Mouse (Mus musculus): ENCODE data around the gene Col23a1. TPM values are rescaled to one million over a fixed set of nuclear protein-coding genes. Genes with fewer than 3 reads are reported as not detected.

The Col23a1 gene
- polyA plus RNA-seq, 1 experiment = 5.3 TPM

DNA sequence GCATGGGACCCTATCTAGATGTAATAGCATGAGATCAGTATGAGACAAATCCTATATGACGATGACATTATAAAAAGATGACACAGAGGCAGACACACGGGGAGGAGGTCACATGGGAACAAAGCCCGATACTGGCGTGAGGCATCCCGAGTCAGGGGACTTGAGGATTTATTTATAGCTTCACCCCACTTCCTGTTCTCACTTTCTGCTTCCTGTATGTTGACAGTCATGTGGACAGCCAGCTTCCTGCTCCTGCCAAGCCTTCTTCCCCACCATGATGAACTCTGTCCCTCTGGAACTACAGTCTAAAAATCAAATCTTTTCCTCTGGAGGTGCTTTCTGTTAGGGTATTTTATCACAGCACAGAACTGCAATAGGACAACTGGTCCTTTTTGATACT, 77.6 kb downstream of the Col23a1 start:
- Histone ChIP-seq H3K4me3 (replicated peaks; ENCODE audit: insufficient read depth, low read depth, low read length) (no peak overlapping the region), H3K27me3 (ENCODE audit: control insufficient read depth, insufficient read depth, low read length) (no peaks in the 10 kb centered on the region), H3K27ac (ENCODE audit: insufficient read depth, low read length) (no peak overlapping the region), H3K4me1 (ENCODE audit: control insufficient read depth, insufficient read depth, low read length) (no peaks in the 10 kb centered on the region)
- WGBS = 81% methylated on average over 5 of the region's 5 CpGs
- no peak for DNase-seq
- TF ChIP-seq CTCF (IDR thresholded peaks at IDR 0.05; ENCODE audit: borderline replicate concordance, insufficient read depth, low read depth, low read length) (no peak), POLR2A (IDR thresholded peaks at IDR 0.05; ENCODE audit: borderline replicate concordance, insufficient read depth, low read length) (no peak)

DNA sequence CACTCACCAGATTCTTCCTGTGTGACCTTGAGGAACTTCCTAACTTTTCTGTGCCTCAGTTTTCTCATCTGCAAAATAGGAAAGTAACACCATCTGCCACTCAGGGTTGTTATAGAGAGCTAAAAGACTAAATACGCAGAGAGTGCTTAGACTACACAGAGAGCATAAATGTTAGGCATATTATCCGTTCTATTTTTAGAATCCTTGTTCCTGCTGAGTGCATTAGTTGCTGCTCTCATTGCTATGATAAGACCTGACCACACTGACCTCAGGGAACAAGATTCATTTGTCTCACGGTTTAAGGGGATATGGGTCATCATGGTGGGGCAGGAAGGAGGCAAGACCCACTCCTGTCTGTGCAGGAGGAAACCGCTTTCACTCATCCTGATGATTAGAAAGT, 80.6 kb downstream of the Col23a1 start:
- WGBS = 65% methylated on average over 4 of the region's 4 CpGs

DNA sequence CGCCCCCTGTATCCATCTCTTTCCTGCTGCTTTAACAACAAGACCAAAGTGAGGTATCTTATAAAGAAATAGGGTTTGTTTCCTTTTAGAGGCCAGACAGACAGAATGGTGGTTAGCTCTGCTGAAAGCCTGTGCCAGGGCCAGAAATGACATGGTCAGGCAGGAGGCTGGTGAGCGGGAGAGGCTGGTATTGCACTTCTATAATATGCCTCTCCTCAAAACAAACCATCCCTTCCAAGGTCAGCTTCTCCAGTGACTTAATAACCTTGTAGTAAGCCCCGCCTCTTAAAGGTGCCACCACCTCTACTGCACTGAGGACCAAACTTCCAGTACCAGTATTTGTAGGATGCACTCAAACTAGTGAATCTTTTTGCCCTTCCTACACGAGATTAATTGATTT, 81.6 kb downstream of the Col23a1 start:
- no peak overlapping the region for H3K4me3 ChIP-seq (replicated peaks; ENCODE audit: insufficient read depth, low read depth, low read length)
- H3K4me1 ChIP-seq (ENCODE audit: control insufficient read depth, insufficient read depth, low read length) = no peaks in the 10 kb centered on the region
- 78% methylated on average over 4 of the region's 4 CpGs for WGBS
- TF ChIP-seq POLR2A (IDR thresholded peaks at IDR 0.05; ENCODE audit: borderline replicate concordance, insufficient read depth, low read length) = no peak
- TF ChIP-seq CTCF (IDR thresholded peaks at IDR 0.05; ENCODE audit: borderline replicate concordance, insufficient read depth, low read depth, low read length) = no peak
- no peak overlapping the region for H3K27ac ChIP-seq (ENCODE audit: insufficient read depth, low read length)
- no peaks in the 10 kb centered on the region for H3K27me3 ChIP-seq (ENCODE audit: control insufficient read depth, insufficient read depth, low read length)
- no peak for DNase-seq

More for the DNA sequence above, 80.6 kb downstream of the Col23a1 start:
- peak in 1 of 2 experiments; percentile 0 for DNase-seq
- TF ChIP-seq CTCF (IDR thresholded peaks at IDR 0.05; ENCODE audit: borderline replicate concordance, insufficient read depth, low read depth, low read length) (no peak), POLR2A (IDR thresholded peaks at IDR 0.05; ENCODE audit: borderline replicate concordance, insufficient read depth, low read length) (no peak)
- Histone ChIP-seq H3K27me3 (ENCODE audit: control insufficient read depth, insufficient read depth, low read length) (no peaks in the 10 kb centered on the region), H3K4me1 (ENCODE audit: control insufficient read depth, insufficient read depth, low read length) (no peaks in the 10 kb centered on the region), H3K4me3 (replicated peaks; ENCODE audit: insufficient read depth, low read depth, low read length) (no peak overlapping the region), H3K27ac (ENCODE audit: insufficient read depth, low read length) (no peak overlapping the region)

DNA sequence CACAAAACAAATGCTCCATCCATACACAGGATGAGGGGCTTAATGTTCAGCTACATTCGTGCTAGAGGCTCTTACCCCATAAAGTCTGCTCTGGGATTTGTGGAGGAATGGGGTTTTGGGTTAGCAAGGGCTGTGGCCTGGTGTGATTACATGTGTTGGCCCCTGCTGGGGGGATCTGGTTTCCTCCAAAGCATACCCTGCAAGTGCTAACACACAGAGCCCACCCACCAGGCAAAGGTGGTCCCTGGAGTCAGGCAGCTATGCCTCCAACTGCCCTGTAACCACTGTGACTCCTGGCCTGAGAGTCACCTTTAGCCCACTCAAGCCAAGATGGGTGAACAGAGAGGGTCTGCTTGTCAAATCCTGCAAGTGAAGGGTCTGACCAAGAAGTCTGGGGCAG, 82.2 kb downstream of the Col23a1 start:
- 83% methylated on average over 1 of the region's 1 CpGs for WGBS
- Histone ChIP-seq H3K27ac (ENCODE audit: insufficient read depth, low read length) (no peak overlapping the region), H3K4me1 (ENCODE audit: control insufficient read depth, insufficient read depth, low read length) (no peaks in the 10 kb centered on the region), H3K4me3 (replicated peaks; ENCODE audit: insufficient read depth, low read depth, low read length) (no peak overlapping the region), H3K27me3 (ENCODE audit: control insufficient read depth, insufficient read depth, low read length) (no peaks in the 10 kb centered on the region)
- no peak for DNase-seq
- TF ChIP-seq POLR2A (IDR thresholded peaks at IDR 0.05; ENCODE audit: borderline replicate concordance, insufficient read depth, low read length) (no peak), CTCF (IDR thresholded peaks at IDR 0.05; ENCODE audit: borderline replicate concordance, insufficient read depth, low read depth, low read length) (no peak)

DNA sequence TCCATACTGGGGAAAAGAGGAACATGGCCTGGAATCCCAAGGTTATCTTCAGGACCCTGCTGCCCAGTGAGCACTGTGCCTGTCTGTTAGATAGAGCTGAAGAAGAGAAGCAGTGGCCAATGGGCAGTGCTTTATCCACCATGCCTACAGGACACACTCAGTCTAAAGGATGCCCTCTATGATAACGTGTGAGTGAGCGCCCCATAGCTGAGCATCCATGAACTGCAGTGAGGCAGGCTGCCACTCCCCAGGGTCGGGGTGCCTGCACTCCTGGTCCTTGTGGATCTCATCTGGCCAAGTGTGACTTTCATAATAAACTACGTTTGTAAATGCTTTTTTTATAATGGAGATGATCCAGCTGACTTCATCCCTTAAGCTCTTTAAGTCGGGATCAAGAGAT, 87.5 kb downstream of the Col23a1 start:
- 67% methylated on average over 5 of the region's 5 CpGs for WGBS
- H3K27me3 ChIP-seq (ENCODE audit: control insufficient read depth, insufficient read depth, low read length) = no peaks in the 10 kb centered on the region
- no peaks in the 10 kb centered on the region for H3K4me1 ChIP-seq (ENCODE audit: control insufficient read depth, insufficient read depth, low read length)
- TF ChIP-seq POLR2A (IDR thresholded peaks at IDR 0.05; ENCODE audit: borderline replicate concordance, insufficient read depth, low read length) (no peak), CTCF (IDR thresholded peaks at IDR 0.05; ENCODE audit: borderline replicate concordance, insufficient read depth, low read depth, low read length) (no peak)
- peak in 1 of 2 experiments; percentile 3 for DNase-seq
- H3K4me3 ChIP-seq (replicated peaks; ENCODE audit: insufficient read depth, low read depth, low read length) = no peak overlapping the region
- no peak overlapping the region for H3K27ac ChIP-seq (ENCODE audit: insufficient read depth, low read length)

DNA sequence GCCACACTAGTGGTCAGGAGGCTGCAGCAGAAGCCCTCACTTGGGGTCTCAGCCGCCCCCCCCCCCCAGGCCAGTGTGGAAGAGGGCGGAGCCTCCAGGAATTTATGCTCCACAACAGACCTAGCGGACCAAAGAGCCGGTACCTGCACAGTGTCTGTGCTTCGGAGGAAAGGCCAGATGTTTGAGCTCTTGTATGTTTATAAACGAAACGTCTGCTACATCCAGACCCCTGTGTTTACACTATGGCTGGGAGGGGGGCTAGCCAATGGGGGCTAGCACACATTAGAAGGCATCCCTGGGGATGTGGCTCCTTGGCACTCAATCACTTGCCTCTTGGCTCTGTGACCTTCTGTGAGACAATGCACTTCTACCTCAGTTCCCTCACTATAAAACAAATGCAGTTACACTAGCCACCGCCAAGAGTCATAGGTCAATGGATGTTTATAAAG, 99.2 kb downstream of the Col23a1 start:
- no peak for TF ChIP-seq CTCF (IDR thresholded peaks at IDR 0.05; ENCODE audit: borderline replicate concordance, insufficient read depth, low read depth, low read length)
- Histone ChIP-seq H3K27ac (ENCODE audit: insufficient read depth, low read length) (no peak overlapping the region), H3K27me3 (ENCODE audit: control insufficient read depth, insufficient read depth, low read length) (no peaks in the 10 kb centered on the region), H3K4me1 (ENCODE audit: control insufficient read depth, insufficient read depth, low read length) (peaks cover 12% of the 10 kb centered on the region), H3K4me3 (replicated peaks; ENCODE audit: insufficient read depth, low read depth, low read length) (no peak overlapping the region)
- DNase-seq = no peak
- 69% methylated on average over 8 of the region's 8 CpGs for WGBS

DNA sequence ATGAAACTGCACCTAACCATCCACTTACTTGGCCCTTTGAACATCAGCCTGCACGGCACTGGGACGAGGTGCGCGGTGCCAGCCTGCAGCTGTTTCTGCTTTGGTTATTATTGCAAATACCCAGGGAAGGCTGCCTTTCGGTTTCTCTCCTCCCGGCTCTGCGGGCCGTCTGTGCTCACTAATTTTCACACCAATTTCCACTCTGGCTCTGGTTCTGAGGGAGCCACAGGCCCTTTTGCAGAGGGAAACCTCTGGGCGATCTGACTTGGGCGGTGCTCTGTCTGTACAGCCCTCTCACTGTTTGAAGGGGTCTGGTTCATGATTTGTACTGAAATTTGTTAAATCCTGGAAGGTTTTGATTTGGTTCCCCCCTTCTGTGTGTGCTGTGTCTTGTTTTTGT, 100.0 kb downstream of the Col23a1 start:
- DNase-seq = no peak
- Histone ChIP-seq H3K27ac (ENCODE audit: insufficient read depth, low read length) (no peak overlapping the region), H3K4me1 (ENCODE audit: control insufficient read depth, insufficient read depth, low read length) (peaks cover 12% of the 10 kb centered on the region), H3K27me3 (ENCODE audit: control insufficient read depth, insufficient read depth, low read length) (no peaks in the 10 kb centered on the region), H3K4me3 (replicated peaks; ENCODE audit: insufficient read depth, low read depth, low read length) (no peak overlapping the region)
- WGBS = 79% methylated on average over 10 of the region's 10 CpGs
- TF ChIP-seq CTCF (IDR thresholded peaks at IDR 0.05; ENCODE audit: borderline replicate concordance, insufficient read depth, low read depth, low read length) = no peak
- no peak for TF ChIP-seq POLR2A (IDR thresholded peaks at IDR 0.05; ENCODE audit: borderline replicate concordance, insufficient read depth, low read length)

DNA sequence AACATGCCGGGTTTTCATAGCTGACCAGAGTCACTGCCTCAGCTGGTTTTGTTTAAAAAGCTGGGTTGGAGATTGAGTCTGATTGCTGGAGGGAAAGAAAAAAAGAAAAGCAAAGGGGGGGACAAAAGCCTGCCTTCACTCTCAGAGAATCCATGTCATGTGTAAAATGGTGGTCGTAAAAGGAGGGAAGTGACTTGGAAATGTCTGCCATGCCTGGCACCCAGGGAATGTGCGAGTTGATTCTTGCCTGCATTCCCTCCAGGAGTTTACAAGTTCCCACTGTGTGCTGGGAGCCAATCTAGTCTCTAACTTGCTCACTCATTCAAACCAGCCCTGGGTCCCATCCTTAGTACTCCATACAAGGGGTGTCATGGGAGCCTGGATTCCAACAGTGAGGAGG, 100.8 kb downstream of the Col23a1 start:
- H3K4me3 ChIP-seq (replicated peaks; ENCODE audit: insufficient read depth, low read depth, low read length) = no peak overlapping the region
- TF ChIP-seq POLR2A (IDR thresholded peaks at IDR 0.05; ENCODE audit: borderline replicate concordance, insufficient read depth, low read length) = no peak
- TF ChIP-seq CTCF (IDR thresholded peaks at IDR 0.05; ENCODE audit: borderline replicate concordance, insufficient read depth, low read depth, low read length) = no peak
- WGBS = 83% methylated on average over 3 of the region's 3 CpGs
- peaks cover 12% of the 10 kb centered on the region for H3K4me1 ChIP-seq (ENCODE audit: control insufficient read depth, insufficient read depth, low read length)
- H3K27me3 ChIP-seq (ENCODE audit: control insufficient read depth, insufficient read depth, low read length) = no peaks in the 10 kb centered on the region
- no peak overlapping the region for H3K27ac ChIP-seq (ENCODE audit: insufficient read depth, low read length)
- DNase-seq = no peak
